Mouse (Mus musculus) heart, postnatal 25 days (tissue): Measurements from ENCODE around the gene Esyt2. TPM values are rescaled to one million over a fixed set of nuclear protein-coding genes. Genes with fewer than 3 reads are reported as not detected.
A peak's percentile ranks its signal among the peaks of the same experiment; 100 is the strongest.

Source experiments
- DNase-seq: peaks from one replicate; pipeline ENCODE4 v3.0.0; 2022; ENCODE audit warnings: low spot score
- intact Hi-C: fragments of 180-260 bp; cut with DNase I; formaldehyde crosslinking; loops from one replicate; pipeline ENCODE4 v1.15.1; 2025
- total RNA-seq, 2 experiments: library from RNA; stranded (reverse); gene quantifications; 2 replicates each; pipeline ENCODE4 v1.2.3; 2021

Esyt2 gene
- total RNA-seq, 2 experiments from 2014 or later, result 25.3 to 30.4 TPM

DNA sequence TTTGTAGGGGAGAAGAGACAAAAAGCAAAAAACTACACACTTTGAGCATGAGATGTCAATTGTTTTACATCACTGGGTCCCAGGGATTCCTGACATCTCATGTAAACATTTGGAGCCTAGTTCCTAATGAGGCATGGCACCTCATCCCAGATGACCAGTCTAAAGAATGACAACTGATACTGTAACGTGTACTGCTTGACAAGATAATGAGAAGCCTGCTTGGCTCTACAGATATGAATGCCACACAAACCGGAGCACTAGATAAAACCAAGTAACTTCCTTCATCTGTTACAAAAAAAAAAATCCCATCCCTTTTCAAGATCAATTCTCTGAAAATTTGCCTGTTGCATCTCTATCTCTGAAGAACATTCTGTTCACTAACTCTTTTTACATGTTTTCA lies 4.0 kb upstream of the Esyt2 start:
- intact Hi-C loops, result no loop called here
- DNase-seq, result no peak

- no peak for DNase-seq
- intact Hi-C loops, result no loop called here
Observed at GRCm38 (mm10) chr12:116278541-116278940, 2.5 kb upstream of the Esyt2 start.

- intact Hi-C loops, result no loop called here
Observed at GRCm38 (mm10) chr12:116279181-116279580, 1.8 kb upstream of the Esyt2 start.

GRCm38 (mm10) chr12:116280149-116280652 lies 795 bp upstream of the Esyt2 start:
- DNase-seq, result no peak
- intact Hi-C loops, result loop anchor here (1.0 to 5.0 kb wide), 3 partner anchors 17 to 122 kb away; partner anchors contain the start of gene Wdr60

More at GRCm38 (mm10) chr12:116279181-116279580, 1.8 kb upstream of the Esyt2 start:
- DNase-seq, result no peak

DNA sequence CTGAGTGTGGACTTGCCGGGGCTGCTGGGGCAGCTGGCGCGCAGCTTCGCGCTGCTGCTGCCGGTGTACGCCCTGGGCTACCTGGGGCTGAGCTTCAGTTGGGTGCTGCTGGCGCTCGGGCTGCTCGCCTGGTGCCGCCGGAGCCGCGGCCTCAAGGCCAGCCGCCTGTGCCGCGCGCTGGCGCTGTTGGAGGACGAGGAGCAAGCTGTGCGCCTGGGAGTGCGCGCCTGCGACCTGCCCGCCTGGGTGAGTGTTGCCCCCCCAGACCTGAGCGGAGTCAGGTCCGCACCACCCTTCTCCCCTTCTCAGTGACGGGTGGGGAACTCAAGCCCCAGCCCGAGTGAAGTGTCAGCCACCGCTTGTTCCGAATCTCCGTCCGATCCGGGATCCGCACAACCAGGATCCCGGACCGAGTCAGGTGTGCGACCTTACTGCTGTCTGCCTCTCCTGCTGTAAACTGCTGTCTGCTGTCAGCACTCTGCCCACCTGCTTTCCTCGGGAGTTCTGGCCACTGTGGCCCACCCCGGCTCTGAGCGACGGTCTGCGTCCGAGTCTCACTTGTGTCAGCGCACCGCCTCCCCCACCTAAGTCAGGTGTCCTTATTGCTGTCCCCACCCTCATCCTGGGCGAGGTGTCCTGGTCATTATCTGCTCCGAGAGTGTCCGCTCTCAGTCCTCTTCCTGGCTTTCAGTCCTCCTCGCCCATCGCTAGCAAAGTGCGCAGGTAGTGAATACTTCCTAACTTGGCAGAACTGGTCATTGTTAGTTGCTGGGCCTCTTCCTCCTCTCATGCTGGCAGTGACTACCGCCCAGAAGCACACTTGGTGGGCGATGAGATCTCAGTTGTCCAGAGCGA lies 658 bp downstream of the Esyt2 start:
- intact Hi-C loops, result loop anchor here (5.0 kb wide), 2 partner anchors 46 to 121 kb away; no protein-coding TSS in a partner anchor
- peak; percentile 20 for DNase-seq

GRCm38 (mm10) chr12:116282856-116283255 lies 1.9 kb downstream of the Esyt2 start:
- DNase-seq, result no peak
- intact Hi-C loops, result loop anchor here (5.0 kb wide), 2 partner anchors 44 to 119 kb away; no protein-coding TSS in a partner anchor

GRCm38 (mm10) chr12:116283511-116283910 lies 2.5 kb downstream of the Esyt2 start:
- intact Hi-C loops, result loop anchor here (5.0 kb wide), 2 partner anchors 44 to 119 kb away; no protein-coding TSS in a partner anchor
- DNase-seq, result no peak

- intact Hi-C loops, result no loop called here
- no peak for DNase-seq
Observed at GRCm38 (mm10) chr12:116293185-116293584, 12.2 kb downstream of the Esyt2 start.

- intact Hi-C loops, result no loop called here
- no peak for DNase-seq
Observed at GRCm38 (mm10) chr12:116293599-116294292, 12.8 kb downstream of the Esyt2 start.

- intact Hi-C loops, result no loop called here
- no peak for DNase-seq
Observed at GRCm38 (mm10) chr12:116299906-116300305, 18.9 kb downstream of the Esyt2 start.

DNA sequence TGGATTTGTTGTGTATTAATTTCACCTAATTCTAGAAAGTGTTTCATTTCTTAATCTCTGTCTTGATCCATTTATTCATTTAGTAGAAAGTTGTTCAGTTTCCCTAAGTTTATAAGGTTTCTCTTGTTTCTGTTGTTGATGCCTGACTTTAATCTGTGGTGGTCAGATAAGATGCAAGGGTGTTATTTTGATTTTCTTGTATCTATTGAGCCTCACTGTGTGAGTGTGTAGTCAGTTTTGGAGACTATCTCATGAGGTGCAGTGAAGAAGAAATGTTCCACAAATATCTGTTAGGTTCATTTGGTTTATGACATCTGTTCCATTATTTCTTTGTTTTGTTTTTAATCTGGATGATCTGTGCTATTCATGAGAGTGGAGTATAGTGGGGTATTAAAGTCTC lies 21.2 kb downstream of the Esyt2 start:
- intact Hi-C loops, result no loop called here

DNA sequence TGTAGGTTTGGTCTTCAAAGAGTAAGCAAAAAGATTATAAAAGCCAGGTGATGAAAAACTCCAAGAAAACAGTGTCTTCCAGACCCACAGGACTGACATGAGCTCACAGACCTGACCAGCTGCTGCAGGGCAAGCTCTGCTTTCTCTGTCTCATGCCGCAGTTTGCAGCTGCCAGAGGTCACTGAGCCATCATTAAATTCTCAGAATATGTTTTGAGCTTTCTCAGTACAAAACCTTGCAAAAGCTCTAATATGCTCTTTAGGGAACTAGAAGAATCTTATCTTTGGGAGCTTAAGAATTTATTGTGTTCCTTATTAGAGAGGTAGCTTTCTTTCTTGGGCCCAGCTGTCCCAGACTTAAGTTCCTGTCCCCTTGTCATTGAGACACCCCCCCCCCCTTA lies 25.0 kb downstream of the Esyt2 start:
- intact Hi-C loops, result no loop called here
- no peak for DNase-seq

More for the DNA sequence above, 21.2 kb downstream of the Esyt2 start:
- no peak for DNase-seq

- DNase-seq, result no peak
- intact Hi-C loops, result no loop called here
Observed at GRCm38 (mm10) chr12:116307870-116308269, 26.9 kb downstream of the Esyt2 start.

DNA sequence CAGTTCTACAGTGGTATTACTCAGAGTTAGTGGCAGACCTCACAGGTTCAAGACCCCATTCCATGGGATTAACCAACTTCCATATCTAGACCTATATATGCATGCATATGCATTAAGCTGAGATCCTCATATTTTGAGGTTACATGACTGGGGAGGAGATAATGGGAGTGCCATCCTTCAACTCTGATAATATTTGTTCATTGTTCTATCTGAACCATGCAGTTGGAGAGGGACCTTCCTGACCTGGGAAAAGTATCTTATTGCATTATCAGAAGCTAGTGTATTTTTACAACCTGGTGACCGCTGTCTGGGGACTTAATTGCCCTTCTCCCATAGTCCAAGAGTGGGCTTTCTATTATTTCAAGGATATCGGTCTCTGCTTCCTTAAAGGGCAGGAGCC lies 27.6 kb downstream of the Esyt2 start:
- no peak for DNase-seq
- intact Hi-C loops, result no loop called here

- intact Hi-C loops, result no loop called here
- DNase-seq, result no peak
Observed at GRCm38 (mm10) chr12:116313816-116314215, 32.8 kb downstream of the Esyt2 start.

DNA sequence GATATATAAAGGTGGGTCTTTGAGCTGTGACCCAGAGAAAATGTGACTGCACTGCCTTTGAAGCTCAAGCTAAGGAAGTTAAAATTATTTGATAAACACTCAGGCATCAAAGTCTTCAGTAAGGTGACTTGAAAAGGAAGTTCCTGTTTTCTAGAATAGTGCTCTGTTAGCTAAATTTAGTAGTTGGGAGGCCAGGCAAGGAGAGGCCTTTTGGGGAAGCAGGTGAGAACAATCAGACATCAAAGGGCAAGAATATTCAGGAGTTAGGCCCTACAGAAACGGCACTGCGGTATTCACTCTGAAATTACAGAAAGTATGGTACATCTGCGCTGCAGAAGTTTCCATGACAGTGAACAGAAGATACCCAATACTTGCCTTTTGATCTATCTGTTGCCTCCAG lies 34.5 kb downstream of the Esyt2 start:
- no peak for DNase-seq
- intact Hi-C loops, result no loop called here

DNA sequence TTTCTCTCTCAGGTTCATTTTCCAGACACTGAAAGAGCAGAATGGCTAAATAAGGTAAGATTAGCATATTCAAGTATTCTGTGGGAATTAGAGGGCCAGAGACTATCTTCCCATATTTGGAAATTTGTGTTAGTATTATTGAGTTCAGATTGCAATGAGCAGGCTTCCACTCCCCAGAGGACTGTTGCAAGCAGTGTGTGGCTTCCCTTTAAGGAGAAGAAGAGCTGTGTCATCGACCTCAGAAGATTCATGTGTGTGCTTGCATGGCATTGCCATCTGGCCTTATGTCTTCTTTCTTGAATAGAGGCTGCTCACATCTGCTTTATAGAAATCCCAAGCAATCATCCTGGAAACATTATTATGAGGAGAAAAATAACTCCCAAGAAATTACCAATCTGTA lies 36.8 kb downstream of the Esyt2 start:
- DNase-seq, result no peak
- intact Hi-C loops, result no loop called here

DNA sequence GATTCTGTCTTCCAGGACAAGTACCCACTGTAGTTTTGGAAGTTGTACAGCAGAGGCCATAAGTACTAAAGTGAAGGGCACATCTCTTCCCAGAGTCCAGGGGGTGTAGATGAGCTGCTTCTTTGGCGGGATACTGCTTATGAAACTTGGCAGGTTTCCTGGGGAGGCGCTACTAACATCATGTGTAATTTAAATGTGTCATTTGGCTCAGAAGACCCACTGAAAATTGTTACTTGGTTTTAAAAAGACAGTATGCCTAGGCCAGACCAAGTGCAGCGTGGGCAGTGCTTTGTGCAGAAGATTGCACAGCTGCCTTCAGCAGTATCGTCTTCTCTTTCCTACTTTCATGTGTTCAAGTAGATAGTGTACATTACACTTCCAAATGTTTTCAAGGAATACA lies 44.5 kb downstream of the Esyt2 start:
- peak; percentile 6 for DNase-seq
- intact Hi-C loops, result loop anchor here (5.0 kb wide), 1 partner anchor 43 kb away; the partner anchor contains the start of gene Esyt2

- intact Hi-C loops, result loop anchor here (5.0 kb wide), 1 partner anchor 44 kb away; the partner anchor contains the start of gene Esyt2
- no peak for DNase-seq
Observed at GRCm38 (mm10) chr12:116326159-116326558, 45.2 kb downstream of the Esyt2 start.

DNA sequence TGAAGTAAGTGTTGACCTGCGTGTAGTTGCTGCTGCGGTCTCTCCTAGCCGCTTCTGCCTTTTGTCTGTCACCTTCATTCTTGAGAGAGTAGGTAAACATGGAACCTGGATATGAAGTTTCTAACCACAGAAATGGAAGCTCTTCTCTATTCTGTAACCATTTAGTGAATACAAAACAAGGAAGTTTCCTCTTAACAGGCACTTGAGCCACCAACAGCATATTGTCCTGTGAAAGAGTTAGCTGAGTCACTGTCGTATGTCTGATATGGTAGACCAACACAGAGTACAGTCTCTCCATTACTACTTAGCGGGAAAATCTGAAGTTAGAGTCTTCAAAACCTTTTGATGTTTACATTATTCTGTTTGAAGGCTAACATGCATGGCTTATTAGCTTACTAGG lies 53.3 kb downstream of the Esyt2 start:
- DNase-seq, result no peak
- intact Hi-C loops, result no loop called here

- intact Hi-C loops, result no loop called here
- no peak for DNase-seq
Observed at GRCm38 (mm10) chr12:116340160-116340559, 59.2 kb downstream of the Esyt2 start.
